Mouse (Mus musculus) thymus, postnatal 36 days (tissue): ENCODE measurements around the gene Trim39.

ENCODE experiments used
- DNase-seq, 2 experiments: peaks; one replicate each; pipeline ENCODE4 v3.0.0; 2022; ENCODE audit warnings: mixed read lengths in 2 of 2

Trim39 gene

DNA sequence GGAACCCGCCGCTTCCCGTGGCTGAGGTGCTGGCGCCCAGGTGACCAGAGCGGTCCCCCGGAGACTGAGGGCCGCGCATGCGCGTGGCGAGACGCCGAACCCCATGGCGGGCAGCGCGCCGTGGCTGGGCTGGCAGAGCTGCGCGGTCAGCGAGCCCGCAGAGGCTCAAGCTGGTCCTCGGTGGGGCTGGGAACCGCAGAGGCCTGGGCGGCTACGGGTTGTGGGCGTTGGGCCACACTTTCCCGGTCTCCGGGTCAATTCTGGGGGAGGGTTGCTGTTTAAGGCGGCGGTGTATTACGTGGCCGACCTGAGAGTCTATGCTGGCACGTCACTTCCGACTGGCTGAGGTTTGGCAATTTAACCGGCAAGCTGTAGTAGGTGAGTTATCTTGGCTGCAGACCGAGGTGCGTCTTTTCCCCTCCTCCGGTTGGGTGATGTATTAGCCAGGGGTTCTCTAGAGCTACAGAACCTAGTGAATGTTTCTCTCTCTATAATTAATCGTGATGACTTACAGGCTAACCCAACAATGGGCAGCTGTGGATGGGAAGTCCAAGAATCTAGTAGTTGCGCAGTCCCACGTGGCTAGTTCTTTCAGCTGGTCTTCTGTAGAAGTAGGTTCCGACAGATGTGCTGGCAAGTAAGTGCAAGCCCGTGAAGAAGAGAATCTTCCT lies at the start of gene Trim39:
Gene Trim39, minus strand, starts transcription at position 662 of the 671 bp plus-strand sequence.
- DNase-seq = peak in 1 of 2 experiments; percentile 87

GRCm38 (mm10) chr17:36315689-36316253 lies 43.7 kb upstream of the Trim39 start:
- DNase-seq = no peak

DNA sequence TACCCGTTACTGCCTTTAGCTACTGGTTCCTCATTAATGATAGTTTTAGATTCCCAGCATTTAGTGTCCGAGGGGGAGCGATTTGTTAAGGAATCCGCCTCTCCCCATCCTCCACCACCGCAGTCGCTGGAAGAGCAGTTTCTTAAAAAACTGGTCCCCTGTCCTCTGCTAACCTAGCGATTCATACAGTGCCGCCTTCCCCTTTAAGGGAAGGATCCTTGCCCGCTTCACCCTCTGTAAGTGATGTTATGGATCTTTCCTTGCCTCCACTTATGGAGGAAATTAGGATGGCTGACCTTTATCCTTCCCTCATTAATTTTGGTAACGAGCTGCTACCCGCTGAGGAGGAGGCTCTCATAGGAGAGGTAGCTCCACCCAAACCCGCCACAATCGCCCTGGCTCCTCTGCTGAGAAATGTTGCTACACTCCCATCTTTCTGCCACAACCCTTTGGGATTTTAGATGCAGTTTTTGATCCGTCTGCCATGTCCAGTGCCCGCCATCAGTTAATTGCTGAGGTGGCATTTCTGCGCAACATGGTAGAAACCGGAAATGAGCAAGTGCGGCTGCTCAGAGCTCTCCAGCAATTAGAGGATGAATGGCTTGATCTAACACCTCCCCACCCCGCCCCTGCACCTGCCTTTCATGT lies 43.1 kb upstream of the Trim39 start:
- DNase-seq = peak; percentile 66 to 74

- peak; percentile 2 to 7 for DNase-seq
These were observed 42.5 kb upstream of the Trim39 start for GRCm38 (mm10) chr17:36314511-36314910.

DNA sequence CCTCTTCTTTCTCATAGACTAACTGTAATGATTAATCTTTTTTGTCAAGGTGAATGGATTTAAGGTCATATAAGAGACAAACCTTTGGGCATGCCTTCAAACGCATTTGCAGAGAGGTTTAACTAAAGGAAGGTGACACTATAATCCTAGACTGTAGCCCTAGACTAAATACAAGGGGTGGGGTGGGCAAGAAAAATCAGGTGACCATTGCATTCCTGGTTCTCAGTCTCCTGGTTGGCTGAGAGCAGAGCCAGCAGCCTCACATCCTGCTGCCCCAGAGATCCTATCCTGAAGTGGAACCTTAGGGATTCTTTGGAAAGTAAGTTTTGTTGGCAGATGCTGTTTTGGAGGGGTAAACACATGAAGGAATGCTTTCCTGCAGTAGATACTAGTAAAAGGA lies 37.2 kb upstream of the Trim39 start:
- DNase-seq = no peak

- DNase-seq = peak; percentile 69 to 77
These were observed 36.8 kb upstream of the Trim39 start for GRCm38 (mm10) chr17:36308855-36309254.

GRCm38 (mm10) chr17:36286390-36286789 lies 14.3 kb upstream of the Trim39 start, which contains the start of gene H2-M10.2:
TSS of gene H2-M10.2 (minus strand) at chr17:36286490.
- DNase-seq = no peak

DNA sequence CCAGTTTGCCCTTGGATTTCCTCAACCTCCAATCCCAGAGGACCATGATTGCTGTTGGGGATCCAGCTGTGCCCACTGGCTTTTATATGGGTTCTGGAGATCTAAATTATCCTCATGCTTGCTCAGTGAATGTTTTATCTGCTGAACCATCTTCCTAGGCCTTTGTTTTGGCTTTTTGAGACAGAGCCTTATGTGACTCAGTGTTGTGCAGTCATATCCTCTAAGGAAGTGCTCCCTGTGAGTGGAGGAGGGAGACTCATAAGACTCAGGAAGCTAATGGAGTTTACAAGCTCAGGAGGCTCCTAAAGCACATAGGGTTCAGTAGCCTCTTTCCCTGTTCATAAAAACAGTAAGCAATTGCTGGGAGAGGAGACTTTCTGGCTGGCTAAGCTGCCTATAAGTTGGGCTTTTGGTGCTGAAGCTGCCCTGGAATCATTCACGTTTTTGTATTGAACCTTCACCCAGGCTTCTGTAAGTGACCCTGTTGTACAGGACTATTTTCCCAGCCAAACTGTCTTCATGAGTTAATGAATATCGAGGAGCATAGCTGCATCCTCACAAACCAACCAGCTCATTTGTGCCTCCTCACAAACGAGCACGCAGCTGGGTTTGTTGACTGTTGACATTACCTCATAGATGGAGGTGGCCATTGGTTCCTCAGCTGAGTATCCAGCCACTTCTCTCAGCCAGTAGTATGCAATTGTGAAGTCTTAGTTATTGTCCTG lies 9.6 kb upstream of the Trim39 start:
- no peak for DNase-seq

- no peak for DNase-seq
These were observed 2.7 kb upstream of the Trim39 start for GRCm38 (mm10) chr17:36274776-36275175.

DNA sequence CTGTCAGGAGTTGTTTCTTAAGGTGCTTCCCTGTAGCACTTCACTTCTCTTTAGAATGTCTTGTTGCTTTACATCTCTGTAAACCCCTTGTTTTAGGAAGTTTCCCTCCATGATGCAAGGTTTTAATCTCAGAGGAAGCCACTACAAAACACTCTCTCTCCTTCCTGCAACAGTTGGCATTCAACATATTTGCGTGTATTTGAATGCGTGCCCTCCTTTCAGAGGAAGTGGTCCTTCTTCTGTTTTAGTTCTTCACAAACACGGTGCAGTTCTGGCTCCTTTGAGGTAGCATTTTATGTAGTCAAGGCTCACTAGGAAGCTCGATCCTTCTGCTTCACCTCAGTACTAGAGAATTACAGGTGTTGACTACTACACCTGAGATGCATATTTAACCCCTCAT lies 1.7 kb upstream of the Trim39 start:
- DNase-seq = no peak

- DNase-seq = no peak
These were observed 758 bp upstream of the Trim39 start for GRCm38 (mm10) chr17:36272643-36273366.

GRCm38 (mm10) chr17:36270956-36271585 lies 976 bp downstream of the Trim39 start:
- DNase-seq = peak; percentile 93 to 94

DNA sequence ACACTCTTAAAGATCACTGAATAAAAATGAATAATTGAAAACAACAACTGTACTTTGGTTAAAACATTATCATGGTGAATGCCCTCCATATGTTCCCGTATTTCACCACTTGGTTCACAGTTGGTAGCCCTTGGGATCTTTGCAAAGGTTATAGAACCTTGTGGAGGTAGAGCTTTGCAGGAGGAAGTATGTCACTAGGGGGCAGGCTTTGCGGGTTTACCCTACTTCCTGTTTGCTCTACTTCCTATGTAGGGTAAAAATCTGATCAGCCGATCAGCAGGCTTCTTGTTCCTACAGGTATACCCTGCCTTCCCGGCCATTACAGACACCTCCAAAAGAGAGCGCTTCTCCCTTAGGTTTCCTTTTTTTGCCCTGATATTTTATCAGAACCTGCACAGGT lies 6.2 kb downstream of the Trim39 start:
- DNase-seq = peak; percentile 75

GRCm38 (mm10) chr17:36264273-36264925 lies 7.6 kb downstream of the Trim39 start:
- DNase-seq = no peak

DNA sequence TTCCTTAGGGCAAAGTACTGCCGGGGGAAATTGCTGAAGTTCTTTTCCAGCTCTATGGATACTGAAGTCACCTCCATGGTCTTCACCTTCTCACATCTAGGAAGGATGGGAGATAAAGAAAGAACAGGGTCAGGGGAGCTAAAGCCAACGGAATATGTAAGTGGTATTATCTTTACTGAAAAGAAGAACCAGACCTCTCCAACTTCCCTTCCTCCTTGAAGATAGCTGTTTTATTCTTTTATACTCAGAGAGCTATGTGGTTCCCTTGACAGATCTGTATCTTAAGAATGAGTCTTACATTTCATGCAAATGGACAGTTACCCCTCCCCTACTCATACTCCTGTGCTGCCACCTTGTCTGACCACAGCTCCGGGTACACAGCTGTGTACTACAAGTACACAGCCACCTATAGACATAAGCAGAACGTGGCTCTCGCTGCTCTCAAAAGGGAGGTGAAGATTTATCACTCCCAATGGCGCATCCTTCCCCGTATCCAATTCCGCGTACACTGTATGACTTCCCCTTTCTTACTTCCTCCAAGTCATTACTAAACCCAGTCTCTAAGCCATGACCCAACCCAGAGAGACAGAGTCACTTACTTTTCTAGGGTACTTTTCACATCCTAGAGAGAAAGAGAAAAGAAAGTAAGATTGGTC lies 10.4 kb downstream of the Trim39 start:
- no peak for DNase-seq

- no peak for DNase-seq
These were observed 14.1 kb downstream of the Trim39 start, which contains the start of gene Rpp21 for GRCm38 (mm10) chr17:36257969-36258368. TSS of gene Rpp21 (minus strand) at chr17:36258069.

DNA sequence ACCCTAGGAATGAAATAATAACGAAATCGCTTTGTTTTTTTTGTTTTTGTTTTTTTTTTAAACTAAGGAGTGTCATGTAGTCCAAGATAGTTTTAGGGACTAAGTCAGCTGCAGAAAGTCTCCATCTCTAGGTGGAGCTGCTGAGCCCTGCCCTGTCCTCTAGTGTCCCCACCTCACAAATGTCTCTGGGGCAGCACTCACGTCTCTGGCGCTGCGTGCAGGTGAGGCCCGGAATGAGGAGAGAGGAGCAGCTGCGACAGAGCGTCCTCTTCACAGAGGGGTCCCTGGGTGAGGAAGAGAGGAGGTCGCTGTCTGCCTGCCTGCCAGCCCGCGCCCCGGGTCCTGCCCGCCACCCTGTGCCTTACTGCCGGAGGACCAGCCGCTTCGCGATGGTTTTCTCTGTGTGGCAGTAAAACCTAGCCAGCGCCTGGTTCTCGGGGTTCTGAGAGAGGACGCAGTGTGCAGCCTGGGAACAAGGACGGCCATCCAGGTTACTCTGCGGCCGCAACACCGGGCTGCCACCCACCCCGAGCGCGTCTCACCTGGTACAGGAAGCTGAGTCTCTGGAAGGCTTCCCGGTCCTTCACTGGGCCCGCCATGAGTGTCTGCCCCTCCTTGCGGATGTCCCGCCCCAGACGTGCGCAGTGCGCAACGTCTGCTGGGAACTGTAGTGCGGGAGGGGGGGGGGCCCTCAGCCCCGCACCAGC lies 14.7 kb downstream of the Trim39 start:
- peak; percentile 80 to 87 for DNase-seq

DNA sequence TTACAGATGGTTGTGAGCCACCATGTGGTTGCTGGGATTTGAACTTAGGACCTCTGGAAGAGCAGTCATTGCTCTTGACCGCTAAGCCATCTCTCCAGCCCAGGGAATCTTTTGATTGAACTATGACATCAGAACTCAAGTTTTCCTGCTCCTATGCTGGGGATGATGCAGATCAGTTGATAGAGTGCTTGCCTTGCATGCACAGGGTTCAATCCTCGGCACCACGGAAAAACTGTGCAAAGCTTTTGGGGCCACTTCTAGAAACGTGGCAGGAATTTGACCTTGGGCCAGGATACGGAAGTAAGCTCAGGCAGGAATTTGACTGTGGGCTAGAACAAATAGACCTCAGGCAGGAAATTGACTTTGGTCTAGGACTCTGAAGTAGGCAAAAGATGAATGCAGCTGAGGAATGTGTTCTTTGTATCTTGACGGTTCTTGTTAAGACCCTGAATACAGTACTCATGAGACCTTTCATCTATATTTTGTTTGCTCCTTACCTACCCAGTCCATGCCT lies 18.9 kb downstream of the Trim39 start:
- DNase-seq = no peak

GRCm38 (mm10) chr17:36252250-36252876 lies 19.7 kb downstream of the Trim39 start:
- peak; percentile 55 to 66 for DNase-seq

- no peak for DNase-seq
These were observed 23.2 kb downstream of the Trim39 start for GRCm38 (mm10) chr17:36248886-36249285.
